Mouse (Mus musculus) embryonic stem cell, embryonic (primary cell): ENCODE data around the gene Amh.

Experiments used
- CTCF ChIA-PET, 4 experiments: fragments of 300-600 bp in 2 of 4; fragments of 350-600 bp in 2 of 4; sonication (Branson Sonifier 250); formaldehyde crosslinking; loops; one replicate each; lab custom pipeline; 2022; ENCODE audit warnings: inconsistent platforms in 2 of 4; lab: Charles Lee
- POLR2A ChIA-PET, 4 experiments: fragments of 300-600 bp in 2 of 4; fragments of 350-600 bp in 2 of 4; sonication (Branson Sonifier 250); formaldehyde crosslinking; loops; one replicate each; lab custom pipeline; 2022; ENCODE audit warnings: antibody characterized with exemption in 4 of 4, inconsistent platforms in 1 of 4; lab: Charles Lee

The Amh gene

GRCm38 (mm10) chr10:80804916-80805315 is at the start of gene Amh:
Gene Amh (plus strand): TSS chr10:80805243.
- ChIA-PET POLR2A (interaction anchor here in 3 of 4 experiments (0.5 to 9.2 kb wide), 30 partner anchors 8 to 308 kb away, joined by 3 to 99 read pairs (median 5); partner anchors contain the start of genes Ap3d1 (in 2 of the 3), Gadd45b (in 2 of the 3), Csnk1g2 (in 1 of the 3) and Mknk2 (in 1 of the 3)), CTCF (interaction anchor here (0.7 to 8.6 kb wide), 21 partner anchors 13 to 442 kb away, joined by 3 to 142 read pairs (median 6); no protein-coding TSS in a partner anchor)

DNA sequence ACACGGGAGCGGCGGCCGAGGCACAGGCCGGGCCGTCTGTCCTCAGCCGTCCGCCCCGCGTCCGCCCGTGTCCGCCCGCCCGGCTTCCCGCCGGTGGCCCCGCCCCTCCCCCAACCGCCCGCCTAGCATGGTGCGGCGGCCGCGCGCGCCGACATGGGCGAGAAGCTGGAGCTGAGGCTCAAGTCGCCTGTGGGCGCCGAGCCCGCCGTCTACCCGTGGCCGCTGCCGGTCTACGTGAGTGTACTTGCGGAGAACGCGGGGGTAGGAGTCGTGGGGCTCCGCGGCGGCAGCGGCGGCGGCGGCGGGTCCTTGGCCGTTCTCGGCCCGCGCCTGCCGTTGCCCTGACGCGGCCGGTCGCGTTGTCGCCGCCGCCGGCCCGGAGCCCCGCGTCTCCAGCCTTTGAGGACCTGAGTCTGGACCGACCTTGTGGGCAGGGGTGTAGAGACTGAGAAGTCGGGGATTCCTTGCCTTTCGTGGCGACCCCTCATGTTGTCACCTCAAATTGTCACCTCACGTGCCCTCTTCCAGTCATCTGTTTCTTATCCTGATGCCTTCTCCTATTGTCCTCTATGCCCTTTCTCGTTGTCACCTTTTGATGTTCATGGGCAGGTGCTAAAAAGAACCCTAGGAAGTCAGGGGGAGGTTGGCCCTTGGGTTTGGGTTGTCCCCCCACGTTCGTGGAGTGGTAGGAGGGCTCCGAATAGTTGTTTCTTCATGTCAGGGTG is 49.6 kb upstream of the Amh start:
- POLR2A ChIA-PET, result interaction anchor here (0.6 to 5.1 kb wide), 20 partner anchors 9 to 662 kb away, joined by 3 to 66 read pairs (median 4); partner anchors contain the start of genes Ap3d1 (in 2 of the 4), Gadd45b (in 2 of the 4) and Mknk2 (in 1 of the 4)
- CTCF ChIA-PET, result interaction anchor here in 2 of 4 experiments (0.6 to 1.0 kb wide), 3 partner anchors 10 to 144 kb away, joined by 3 to 5 read pairs (median 3); no protein-coding TSS in a partner anchor

GRCm38 (mm10) chr10:80756099-80756498 is 48.9 kb upstream of the Amh start:
- ChIA-PET CTCF (no interaction called here), POLR2A (interaction anchor here in 1 of 4 experiments (1.4 kb wide), 1 partner anchor 29 kb away, joined by 3 read pairs; no protein-coding TSS in a partner anchor)

DNA sequence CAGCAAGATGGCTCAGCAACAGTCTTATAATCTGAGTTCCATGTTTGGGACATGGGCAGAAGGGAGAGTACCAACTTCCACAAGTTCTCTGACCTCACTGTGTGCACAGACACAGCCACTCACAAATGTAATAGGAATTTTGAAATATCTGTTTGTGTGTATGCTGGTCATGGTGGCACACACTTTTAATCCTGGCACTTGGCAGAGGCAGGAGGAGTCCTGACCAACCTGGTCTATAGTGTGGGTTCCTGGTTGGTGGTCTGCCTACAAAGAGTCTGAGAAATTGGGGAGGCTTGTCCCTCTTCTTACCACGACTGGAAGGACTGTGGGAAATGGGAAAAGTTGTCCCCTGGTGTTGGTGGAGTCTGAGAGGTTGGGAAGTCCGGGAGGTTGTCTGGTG is 48.5 kb upstream of the Amh start:
- ChIA-PET POLR2A (interaction anchor here in 2 of 4 experiments (1.3 to 1.9 kb wide), 5 partner anchors 9 to 80 kb away, joined by 3 to 10 read pairs (median 6); no protein-coding TSS in a partner anchor), CTCF (interaction anchor here (0.7 to 1.8 kb wide), 5 partner anchors 10 to 600 kb away, joined by 3 to 11 read pairs (median 5); no protein-coding TSS in a partner anchor)

DNA sequence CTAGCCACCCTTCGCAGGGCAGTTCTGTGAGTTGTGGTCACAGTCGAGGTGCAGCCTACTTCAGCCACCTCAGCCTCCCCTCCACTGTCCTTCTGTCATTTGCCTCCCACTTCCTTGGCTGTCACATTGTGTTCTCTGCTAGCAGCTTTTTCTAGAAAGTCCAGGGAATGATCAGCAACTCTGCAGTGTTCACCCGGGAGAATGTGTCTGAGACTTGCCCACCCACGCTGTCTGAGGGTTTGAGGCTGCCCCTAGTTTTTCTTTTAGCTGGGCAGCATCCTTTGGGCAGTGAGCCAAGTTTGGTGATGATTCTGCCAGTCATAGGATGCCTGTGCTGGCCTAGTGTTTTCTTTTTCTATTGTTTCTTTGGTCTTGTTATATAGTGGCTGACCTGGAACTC is 48.1 kb upstream of the Amh start:
- POLR2A ChIA-PET, result interaction anchor here in 3 of 4 experiments (0.5 to 1.9 kb wide), 9 partner anchors 9 to 81 kb away, joined by 3 to 10 read pairs (median 4); partner anchors contain the start of gene Ap3d1 (in 1 of the 3)

GRCm38 (mm10) chr10:80757717-80758116 is 47.3 kb upstream of the Amh start:
- CTCF ChIA-PET, result interaction anchor here (0.6 to 2.0 kb wide), 29 partner anchors 9 to 321 kb away, joined by 3 to 11 read pairs (median 4); partner anchors contain the start of genes Abhd17a (in 1 of the 4), Ap3d1 (in 1 of the 4), Lsm7 (in 1 of the 4) and Sppl2b (in 1 of the 4)

More for the DNA sequence above, 48.1 kb upstream of the Amh start:
- CTCF ChIA-PET, result interaction anchor here (0.7 to 2.0 kb wide), 9 partner anchors 9 to 601 kb away, joined by 3 to 11 read pairs (median 8); no protein-coding TSS in a partner anchor

GRCm38 (mm10) chr10:80758651-80759050 is 46.4 kb upstream of the Amh start:
- ChIA-PET POLR2A (interaction anchor here in 2 of 4 experiments (1.2 to 1.7 kb wide), 4 partner anchors 11 to 78 kb away, joined by 3 to 5 read pairs (median 4); partner anchors contain the start of gene Ap3d1 (in 1 of the 2)), CTCF (interaction anchor here in 3 of 4 experiments (1.2 to 2.0 kb wide), 7 partner anchors 8 to 236 kb away, joined by 3 to 9 read pairs (median 5); no protein-coding TSS in a partner anchor)

More at GRCm38 (mm10) chr10:80757717-80758116, 47.3 kb upstream of the Amh start:
- POLR2A ChIA-PET, result interaction anchor here in 3 of 4 experiments (0.5 to 1.9 kb wide), 25 partner anchors 8 to 802 kb away, joined by 3 to 10 read pairs (median 3); partner anchors contain the start of genes Ap3d1 (in 2 of the 3), Abhd17a (in 1 of the 3) and Gadd45b (in 1 of the 3)

DNA sequence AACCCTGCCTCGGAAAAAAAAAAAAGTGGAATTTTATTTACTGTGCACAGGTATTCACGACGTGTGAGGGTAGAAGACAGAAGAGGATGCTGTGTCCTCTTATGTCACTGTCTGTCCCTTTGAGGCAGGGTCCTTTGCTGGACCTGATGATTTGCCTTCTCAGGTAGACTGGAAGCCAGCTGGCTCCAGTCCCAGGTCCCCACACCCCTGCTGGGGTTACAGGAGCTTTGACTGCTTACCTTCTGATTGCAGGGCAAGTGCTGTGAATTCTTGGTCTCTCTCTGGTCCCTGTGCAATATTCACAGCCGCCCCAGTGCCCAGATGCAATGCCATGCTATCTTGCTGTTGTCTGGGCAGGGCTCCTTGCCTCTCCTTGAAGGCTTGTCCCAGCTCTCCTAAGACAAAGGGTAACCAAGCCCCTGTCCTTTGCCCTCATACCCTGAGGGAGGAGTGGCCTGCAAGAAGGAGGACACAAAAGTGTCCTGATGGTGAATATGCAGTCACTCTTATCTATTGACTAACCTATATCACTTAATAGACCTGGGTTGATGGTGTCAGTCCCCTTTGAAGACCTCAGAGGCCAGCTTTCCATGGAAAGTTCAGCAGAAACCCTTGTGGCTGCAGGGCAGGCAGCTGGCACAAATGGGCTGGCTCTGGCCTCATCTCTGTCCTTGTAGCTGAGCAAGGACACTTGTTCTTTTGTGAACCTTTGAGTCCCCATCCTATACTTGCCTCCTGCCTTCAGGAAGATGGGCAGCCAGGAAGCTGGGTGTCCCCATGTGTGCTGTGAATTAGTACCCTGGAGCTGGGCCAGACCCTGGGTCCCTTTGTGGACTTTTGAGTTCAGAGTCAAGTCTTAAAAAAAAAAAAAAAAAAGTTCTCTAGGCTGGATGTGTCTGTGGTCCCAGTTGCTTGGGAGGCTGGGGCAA is 44.2 kb upstream of the Amh start:
- ChIA-PET CTCF (interaction anchor here in 3 of 4 experiments (0.6 to 2.0 kb wide), 5 partner anchors 13 to 344 kb away, joined by 3 to 9 read pairs (median 4); no protein-coding TSS in a partner anchor), POLR2A (interaction anchor here in 3 of 4 experiments (0.6 to 2.5 kb wide), 16 partner anchors 9 to 593 kb away, joined by 3 to 9 read pairs (median 3); partner anchors contain the start of genes Ap3d1 (in 2 of the 3) and Mknk2 (in 1 of the 3))

DNA sequence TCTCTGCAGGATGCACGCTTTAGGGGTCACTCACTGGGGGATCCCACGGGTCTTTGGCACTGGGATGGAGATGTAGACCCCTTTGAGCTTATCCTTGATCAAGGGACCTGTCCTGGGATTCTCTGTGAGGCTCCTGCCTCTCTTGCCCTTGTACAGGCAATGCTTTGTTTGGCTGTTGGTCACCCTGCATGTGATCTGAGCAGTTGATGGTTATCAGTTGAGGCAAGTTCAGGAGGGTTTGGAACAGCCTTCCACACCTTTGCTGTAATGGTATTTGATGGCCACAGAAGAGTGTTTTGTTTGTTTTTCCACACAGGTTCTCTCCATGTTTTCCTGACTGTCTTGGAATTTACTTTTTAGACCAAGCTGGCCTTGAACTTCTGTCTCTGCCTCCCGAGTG is 43.2 kb upstream of the Amh start:
- POLR2A ChIA-PET, result interaction anchor here in 2 of 4 experiments (0.6 to 2.5 kb wide), 7 partner anchors 10 to 86 kb away, joined by 3 to 9 read pairs (median 4); partner anchors contain the start of gene Ap3d1 (in 2 of the 2)

DNA sequence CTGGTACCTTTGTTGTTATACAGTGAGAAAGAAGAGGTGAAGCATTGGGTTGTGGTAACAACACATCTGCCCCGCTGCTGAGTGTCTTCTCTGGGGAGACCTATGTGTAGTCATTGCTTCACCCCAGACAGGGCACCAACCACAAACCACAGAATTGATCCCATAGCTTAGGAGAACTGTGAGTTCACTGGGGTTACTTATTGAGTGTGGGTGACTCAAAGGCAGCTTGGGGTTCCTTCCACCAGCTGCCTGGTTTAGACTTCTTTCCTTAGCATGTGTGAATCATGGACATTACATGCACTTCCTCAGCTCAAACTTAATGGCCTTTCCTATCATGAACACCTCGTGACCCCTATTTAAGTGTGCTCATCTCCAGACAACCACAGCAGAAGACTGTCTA is 41.5 kb upstream of the Amh start:
- ChIA-PET CTCF (interaction anchor here in 3 of 4 experiments (0.9 to 3.6 kb wide), 9 partner anchors 11 to 118 kb away, joined by 3 to 13 read pairs (median 4); no protein-coding TSS in a partner anchor), POLR2A (interaction anchor here in 3 of 4 experiments (0.6 to 4.7 kb wide), 4 partner anchors 20 to 595 kb away, joined by 4 to 24 read pairs (median 4); partner anchors contain the start of gene Ap3d1 (in 1 of the 3))

More for the DNA sequence above, 43.2 kb upstream of the Amh start:
- CTCF ChIA-PET, result interaction anchor here in 2 of 4 experiments (0.5 to 2.0 kb wide), 2 partner anchors 12 to 242 kb away, joined by 7 to 9 read pairs; no protein-coding TSS in a partner anchor

GRCm38 (mm10) chr10:80765746-80766145 is 39.3 kb upstream of the Amh start:
- POLR2A ChIA-PET, result interaction anchor here (0.6 to 4.7 kb wide), 25 partner anchors 8 to 250 kb away, joined by 3 to 24 read pairs (median 4); partner anchors contain the start of genes Dot1l (in 1 of the 4) and Gadd45b (in 1 of the 4)

DNA sequence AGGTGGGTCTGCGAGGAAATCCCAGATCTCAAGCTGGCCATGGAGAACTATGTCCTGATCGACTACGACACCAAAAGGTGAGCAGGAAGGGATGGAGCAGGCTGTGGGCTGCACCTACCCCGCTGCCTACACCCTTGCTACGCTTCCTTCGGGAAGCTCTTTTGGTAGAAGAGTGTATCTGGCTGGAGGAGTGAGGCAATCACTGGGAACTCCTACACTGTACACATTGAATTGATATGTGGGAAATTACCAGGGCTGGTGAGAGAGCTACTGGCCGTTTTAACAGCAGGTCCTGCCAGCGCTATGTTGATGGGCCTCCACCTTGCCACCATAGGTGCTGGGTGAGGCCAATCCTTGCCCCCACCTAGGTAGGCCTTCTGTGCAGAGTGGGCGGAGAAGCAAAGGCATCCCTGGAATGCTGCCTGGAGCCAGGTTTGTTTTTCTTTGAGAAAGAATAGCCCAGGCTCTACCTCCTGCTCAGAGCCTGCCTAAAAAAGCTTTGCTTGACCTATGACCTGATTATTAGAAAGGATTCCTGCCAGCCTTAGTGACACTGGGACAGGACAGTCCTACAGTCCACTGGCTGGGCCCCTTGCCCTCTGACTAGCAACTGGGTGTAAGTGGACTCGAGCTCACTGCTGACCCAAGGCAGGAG is 38.8 kb upstream of the Amh start:
- CTCF ChIA-PET, result interaction anchor here (0.5 to 3.6 kb wide), 15 partner anchors 8 to 224 kb away, joined by 3 to 18 read pairs (median 6); no protein-coding TSS in a partner anchor

More at GRCm38 (mm10) chr10:80765746-80766145, 39.3 kb upstream of the Amh start:
- CTCF ChIA-PET, result interaction anchor here (0.6 to 3.6 kb wide), 13 partner anchors 8 to 319 kb away, joined by 3 to 18 read pairs (median 5); no protein-coding TSS in a partner anchor

DNA sequence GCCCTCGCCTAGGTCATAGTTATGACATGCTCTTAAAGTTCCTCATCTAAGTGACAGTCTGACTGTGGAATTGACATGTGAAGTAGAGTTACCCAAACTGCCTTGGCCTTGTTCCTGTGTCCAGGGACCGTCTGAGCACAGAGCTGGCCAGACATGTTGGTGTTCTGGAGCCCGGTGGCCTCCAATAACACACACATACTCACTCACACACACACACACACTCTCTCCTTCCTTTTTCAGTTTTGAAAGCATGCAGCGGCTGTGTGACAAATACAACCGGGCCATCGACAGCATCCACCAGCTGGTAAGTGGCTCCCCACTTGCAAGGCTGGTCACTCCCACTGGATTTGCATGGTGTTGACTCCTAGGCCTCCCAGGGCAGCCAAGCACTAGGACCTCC is 36.7 kb upstream of the Amh start:
- ChIA-PET CTCF (interaction anchor here in 1 of 4 experiments (1.1 kb wide), 1 partner anchor 11 kb away, joined by 4 read pairs; no protein-coding TSS in a partner anchor), POLR2A (interaction anchor here in 2 of 4 experiments (0.8 to 4.7 kb wide), 2 partner anchors 92 to 161 kb away, joined by 3 to 24 read pairs; partner anchors contain the start of gene Gadd45b (in 1 of the 2))

More for the DNA sequence above, 38.8 kb upstream of the Amh start:
- POLR2A ChIA-PET, result interaction anchor here (0.6 to 4.7 kb wide), 27 partner anchors 9 to 385 kb away, joined by 3 to 24 read pairs (median 4); partner anchors contain the start of genes Dot1l (in 1 of the 4) and Gadd45b (in 1 of the 4)

DNA sequence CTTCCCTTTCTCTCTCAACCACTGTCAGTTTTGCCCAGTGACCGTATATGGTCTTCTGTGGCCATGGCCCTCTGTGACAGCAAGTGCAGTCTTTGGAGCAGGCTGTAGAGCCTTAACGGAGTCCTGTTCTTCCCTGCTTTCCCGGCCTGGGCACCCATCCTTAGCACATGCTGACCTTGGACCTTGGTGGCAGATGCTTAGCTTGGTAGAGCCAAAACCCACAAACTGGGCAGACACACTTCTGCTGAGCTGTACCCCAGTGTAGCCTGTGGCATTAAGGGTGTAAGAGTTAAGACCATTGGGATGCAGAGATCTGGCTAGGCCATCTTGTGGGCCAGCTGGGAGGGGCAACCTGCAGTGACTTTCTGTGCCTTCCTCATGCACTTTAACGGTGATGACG is 31.2 kb upstream of the Amh start:
- CTCF ChIA-PET, result interaction anchor here (0.6 to 2.4 kb wide), 36 partner anchors 8 to 309 kb away, joined by 3 to 18 read pairs (median 4); partner anchors contain the start of genes Amh (in 1 of the 4), Ap3d1 (in 1 of the 4) and Sgta (in 1 of the 4)
- POLR2A ChIA-PET, result interaction anchor here in 3 of 4 experiments (0.6 to 3.3 kb wide), 17 partner anchors 10 to 156 kb away, joined by 3 to 11 read pairs (median 4); no protein-coding TSS in a partner anchor

- POLR2A ChIA-PET, result interaction anchor here in 3 of 4 experiments (0.5 to 3.3 kb wide), 20 partner anchors 9 to 155 kb away, joined by 3 to 11 read pairs (median 4); partner anchors contain the start of gene Gadd45b (in 1 of the 3)
- CTCF ChIA-PET, result interaction anchor here (0.5 to 2.4 kb wide), 51 partner anchors 8 to 308 kb away, joined by 3 to 18 read pairs (median 4); partner anchors contain the start of genes Amh (in 1 of the 4), Ap3d1 (in 1 of the 4) and Sgta (in 1 of the 4)
Measured at GRCm38 (mm10) chr10:80774549-80774948, 30.5 kb upstream of the Amh start.
